Mouse (Mus musculus) left cerebral cortex, postnatal 14 days (tissue): ENCODE results near the gene Afg3l1. TPM values are rescaled to one million over a fixed set of nuclear protein-coding genes. Genes with fewer than 3 reads are reported as not detected.
"Not testable (repeated sequence)": the region's sequence is repeated elsewhere in the genome, so short reads cannot be mapped to it uniquely, and the experiment has no call there.

Experiments
- DNase-seq, 2 experiments: peaks; one replicate each; pipeline ENCODE4 v3.0.0; 2021 to 2022; ENCODE audit warnings: low spot score in 2 of 2, mixed read lengths in 1 of 2
- intact Hi-C: fragments of 180-260 bp; cut with DNase I; formaldehyde crosslinking; loops from one replicate; pipeline ENCODE4 v1.15.1; 2025
- long read RNA-seq, 2 experiments: library from polyadenylated mRNA; stranded (forward); transcript quantifications; one replicate each; pipeline ENCODE4 v2.0.0; 2021
- total RNA-seq, 2 experiments: library from RNA; stranded (reverse); gene quantifications; 2 replicates each; pipeline ENCODE4 v1.2.3; 2021

Gene Afg3l1
- total RNA-seq, result 10 to 100 TPM; 31.6 to 36.5 TPM
- long read RNA-seq, experiment 1, full-length matches to known transcripts, result 62 of 70 reads
- long read RNA-seq, experiment 1, partial matches to known transcripts, result 2 of 70 reads
- long read RNA-seq, experiment 1, other reads (novel, unspliced or antisense), result 6 of 70 reads
- long read RNA-seq, experiment 2, full-length matches to known transcripts, result 48 of 57 reads
- long read RNA-seq, experiment 2, partial matches to known transcripts, result 4 of 57 reads
- long read RNA-seq, experiment 2, other reads (novel, unspliced or antisense), result 5 of 57 reads

GRCm38 (mm10) chr8:123477737-123478258 is at the start of gene Afg3l1:
TSS of gene Afg3l1 (plus strand) at chr8:123477903.
- DNase-seq, result peak; percentile 91 to 92
- intact Hi-C loops, result no loop called here

GRCm38 (mm10) chr8:123428343-123428893 is 49.3 kb upstream of the Afg3l1 start:
- no peak for DNase-seq
- intact Hi-C loops, result no loop called here

GRCm38 (mm10) chr8:123428939-123429721 is 48.6 kb upstream of the Afg3l1 start:
- DNase-seq, result no peak
- intact Hi-C loops, result no loop called here

- DNase-seq, intact Hi-C loops: not testable (repeated sequence)
Observed at GRCm38 (mm10) chr8:123429722-123430013, 48.0 kb upstream of the Afg3l1 start.

GRCm38 (mm10) chr8:123430936-123431335 is 46.8 kb upstream of the Afg3l1 start:
- DNase-seq, intact Hi-C loops: not testable (repeated sequence)

- intact Hi-C loops, result no loop called here
- no peak for DNase-seq
Observed at GRCm38 (mm10) chr8:123431616-123432365, 45.9 kb upstream of the Afg3l1 start.

- DNase-seq, result no peak
- intact Hi-C loops, result no loop called here
Observed at GRCm38 (mm10) chr8:123432381-123432780, 45.3 kb upstream of the Afg3l1 start.

- DNase-seq, intact Hi-C loops: not testable (repeated sequence)
Observed at GRCm38 (mm10) chr8:123433241-123433974, 44.3 kb upstream of the Afg3l1 start.

- no peak for DNase-seq
- intact Hi-C loops, result no loop called here
Observed at GRCm38 (mm10) chr8:123441788-123442187, 35.9 kb upstream of the Afg3l1 start.

GRCm38 (mm10) chr8:123442351-123442750 is 35.4 kb upstream of the Afg3l1 start:
- intact Hi-C loops, result no loop called here
- DNase-seq, result no peak

GRCm38 (mm10) chr8:123442871-123443575 is 34.7 kb upstream of the Afg3l1 start:
- intact Hi-C loops, result no loop called here
- DNase-seq, result peak; percentile 92 to 93

GRCm38 (mm10) chr8:123443576-123443921 is 34.2 kb upstream of the Afg3l1 start:
- no peak for DNase-seq
- intact Hi-C loops, result no loop called here

- intact Hi-C loops, result no loop called here
- no peak for DNase-seq
Observed at GRCm38 (mm10) chr8:123444131-123444530, 33.6 kb upstream of the Afg3l1 start.

- intact Hi-C loops, result no loop called here
Observed at GRCm38 (mm10) chr8:123445981-123446380, 31.7 kb upstream of the Afg3l1 start.

GRCm38 (mm10) chr8:123446799-123447198 is 30.9 kb upstream of the Afg3l1 start:
- no peak for DNase-seq
- intact Hi-C loops, result no loop called here

More at GRCm38 (mm10) chr8:123445981-123446380, 31.7 kb upstream of the Afg3l1 start:
- no peak for DNase-seq

- DNase-seq, result no peak
- intact Hi-C loops, result no loop called here
Observed at GRCm38 (mm10) chr8:123450783-123451182, 26.9 kb upstream of the Afg3l1 start.

- intact Hi-C loops, DNase-seq: not testable (repeated sequence)
Observed at GRCm38 (mm10) chr8:123451747-123452146, 26.0 kb upstream of the Afg3l1 start.

- intact Hi-C loops, result no loop called here
- DNase-seq, result no peak
Observed at GRCm38 (mm10) chr8:123452149-123452548, 25.6 kb upstream of the Afg3l1 start.

GRCm38 (mm10) chr8:123453291-123453690 is 24.4 kb upstream of the Afg3l1 start:
- no peak for DNase-seq
- intact Hi-C loops, result no loop called here
